Mouse (Mus musculus) brain, embryonic 14.5 days (tissue): Measurements from ENCODE around the gene Col4a1. TPM values are rescaled to one million over a fixed set of nuclear protein-coding genes. Genes with fewer than 3 reads are reported as not detected.
A peak's percentile ranks its signal among the peaks of the same experiment; 100 is the strongest.

Source experiments
- DNase-seq: peaks from one replicate; pipeline ENCODE4 v3.0.0-alpha.2; 2011; ENCODE audit warnings: low read depth
- CTCF ChIP-seq: fragments of 200-500 bp; IDR thresholded peaks from 2 replicates; pipeline ENCODE4 v1.5.1; 2012; ENCODE audit warnings: inconsistent platforms, mild to moderate bottlenecking, moderate library complexity, borderline replicate concordance; ENCODE audit not compliant: insufficient read depth, insufficient read length; ENCODE audit errors: extremely low read depth
- POLR2A ChIP-seq: fragments of 200-500 bp; IDR thresholded peaks from 2 replicates; pipeline ENCODE4 v1.6.1; 2012; ENCODE audit warnings: mild to moderate bottlenecking, inconsistent platforms, borderline replicate concordance; ENCODE audit not compliant: poor library complexity, insufficient read depth, insufficient read length, severe bottlenecking; ENCODE audit errors: extremely low read depth
- polyA plus RNA-seq: library from polyadenylated mRNA; depleted of rRNA; stranded (reverse); fragments of >200 nt; gene quantifications from 2 replicates; pipeline ENCODE4 v1.2.3, GENCODE M21; 2012

The Col4a1 gene
- polyA plus RNA-seq, 1 experiment = 191 TPM

DNA sequence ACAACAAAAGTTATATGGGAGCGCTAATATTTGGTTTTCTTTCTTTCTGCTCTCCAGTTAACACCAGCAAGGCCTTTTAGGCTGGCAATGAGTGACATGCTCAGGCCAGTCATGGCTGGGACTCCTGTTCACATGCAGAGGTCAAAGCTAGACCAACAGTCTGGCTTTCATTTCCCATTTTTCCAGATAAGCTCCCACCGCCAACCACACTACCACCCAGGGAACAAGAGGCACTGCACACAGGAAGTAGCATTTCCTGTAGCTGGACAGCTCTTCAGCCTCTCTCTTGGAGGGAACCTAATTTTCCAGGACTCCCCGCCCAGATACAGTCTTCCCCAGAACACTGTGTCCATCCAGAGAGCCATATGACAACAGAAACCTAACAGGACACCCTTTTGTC lies 132.8 kb downstream of the Col4a1 start:
- DNase-seq = no peak
- no peak for TF ChIP-seq POLR2A
- no peak for TF ChIP-seq CTCF

DNA sequence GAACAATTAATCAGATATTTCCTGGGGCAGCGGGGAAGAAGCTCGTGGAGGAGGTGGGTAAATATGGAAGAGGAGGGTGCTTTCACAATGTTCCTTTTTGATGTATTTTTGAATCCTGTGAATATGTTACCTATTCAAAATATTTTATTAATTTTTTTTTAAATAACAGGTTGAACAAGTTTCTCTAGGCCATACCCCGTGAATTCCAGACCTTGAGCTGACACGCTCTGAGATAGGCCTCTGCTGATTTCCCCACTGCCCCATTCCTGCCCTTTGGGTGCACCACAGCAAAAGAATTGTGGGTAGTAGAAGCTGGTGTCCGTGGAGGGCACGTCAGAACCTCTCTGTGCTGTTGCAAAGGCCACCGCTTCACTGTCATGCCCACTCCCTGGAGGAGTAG lies 136.2 kb downstream of the Col4a1 start:
- no peak for DNase-seq
- no peak for TF ChIP-seq CTCF
- TF ChIP-seq POLR2A = no peak

DNA sequence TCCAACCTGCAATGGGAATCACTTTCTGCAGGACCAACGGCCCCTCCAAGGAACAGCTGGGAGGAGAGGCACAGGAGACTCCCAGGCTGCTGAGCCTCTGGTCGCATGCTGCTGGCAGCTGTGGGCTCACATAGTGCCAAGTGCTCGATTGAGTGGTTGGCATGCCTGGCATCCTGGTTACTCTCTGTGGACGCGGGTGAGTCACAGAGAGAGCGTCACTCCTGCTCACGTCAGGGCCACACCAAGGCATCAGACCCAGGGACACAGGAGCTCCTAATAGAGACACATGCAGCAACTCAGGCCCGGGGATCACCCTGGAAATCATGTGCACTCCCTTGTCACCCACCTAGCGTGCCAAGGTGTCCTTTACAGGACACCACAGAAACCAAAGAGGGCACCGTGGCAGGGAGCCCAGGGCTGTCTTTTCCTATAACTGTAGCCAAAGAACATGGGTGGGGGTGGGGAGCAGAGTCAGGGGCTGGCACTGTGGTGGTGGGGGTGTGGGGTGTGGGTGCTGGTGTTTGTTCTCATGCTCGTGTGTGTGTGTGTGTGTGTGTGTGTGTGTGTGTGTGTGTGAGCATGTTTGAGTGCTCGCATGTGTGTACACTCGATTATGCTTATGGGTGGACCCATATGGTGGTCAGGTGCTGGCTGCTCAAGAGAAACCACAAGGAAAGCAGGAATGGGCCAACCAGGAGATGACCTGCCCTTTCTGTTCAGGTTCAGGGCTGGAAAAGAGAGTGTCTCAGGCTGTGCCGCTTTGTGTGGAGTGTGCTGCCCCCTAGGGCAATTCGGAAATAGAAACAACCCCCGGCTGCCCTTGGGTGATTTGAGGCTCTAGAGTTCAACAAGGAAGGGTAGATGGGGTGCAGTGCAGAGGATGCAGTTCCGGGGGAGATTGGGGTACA lies 139.1 kb downstream of the Col4a1 start:
- TF ChIP-seq POLR2A = no peak
- peak; percentile 72 for TF ChIP-seq CTCF
- DNase-seq = peak; percentile 71

DNA sequence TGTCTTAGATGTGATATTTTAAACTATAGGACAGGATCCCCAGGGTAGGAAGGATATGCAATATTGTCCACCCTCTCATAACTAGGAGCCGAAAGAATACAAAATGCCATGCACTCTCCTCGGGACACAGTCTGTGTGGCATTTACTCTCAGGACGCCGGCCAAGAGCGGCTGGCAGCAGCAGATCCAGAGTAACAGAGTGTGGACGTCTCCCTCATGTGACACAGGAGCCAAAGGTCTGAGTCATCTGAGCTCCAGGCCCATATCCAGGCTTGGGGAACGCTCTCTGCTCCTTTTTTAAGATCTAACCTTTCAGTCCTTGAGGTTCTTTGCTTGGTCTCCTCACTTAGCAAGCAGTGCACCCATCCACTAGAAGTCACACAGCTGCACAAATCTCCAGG lies 141.1 kb downstream of the Col4a1 start:
- no peak for DNase-seq
- TF ChIP-seq CTCF (no peak), POLR2A (no peak)

DNA sequence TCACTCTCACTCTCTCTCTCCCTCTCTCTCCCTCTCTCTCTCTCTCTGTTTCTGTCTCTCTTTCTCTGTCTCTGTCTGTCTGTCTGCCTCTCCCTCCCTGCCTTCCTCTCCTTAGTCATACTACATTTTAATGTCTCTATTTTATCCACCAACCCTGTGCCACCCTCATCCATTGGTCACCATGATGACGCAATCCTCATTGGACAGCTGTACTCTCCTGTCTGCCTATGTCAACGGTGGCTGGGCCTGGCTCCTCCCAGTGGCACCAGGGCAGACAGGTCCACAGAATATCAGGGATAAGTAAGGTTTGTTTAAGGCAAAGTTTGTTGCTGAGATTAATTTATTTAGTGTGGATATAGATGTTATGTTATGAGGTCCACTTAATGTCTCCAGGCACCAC lies 143.2 kb downstream of the Col4a1 start:
- TF ChIP-seq POLR2A (no peak), CTCF (no peak)

DNA sequence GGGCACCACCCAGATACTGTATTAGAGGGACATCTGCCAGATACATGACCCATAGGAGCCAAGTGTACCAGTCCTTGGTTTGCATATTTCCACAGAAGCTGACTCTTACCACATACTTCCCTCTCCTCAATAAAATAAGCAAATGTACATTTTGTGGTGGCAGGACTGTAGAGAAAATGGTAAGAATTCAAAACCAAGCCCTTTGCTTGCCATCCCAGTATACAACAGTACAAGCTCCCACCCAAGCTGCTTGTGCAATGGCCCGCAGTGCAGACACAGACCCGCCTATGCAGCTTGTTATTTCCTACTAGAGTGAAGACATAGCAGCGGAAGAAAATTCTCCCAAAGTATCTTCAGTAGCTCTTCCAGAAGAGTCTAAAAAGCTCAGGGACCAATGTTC lies 143.8 kb downstream of the Col4a1 start:
- TF ChIP-seq CTCF (no peak), POLR2A (no peak)
- no peak for DNase-seq

More for the DNA sequence above, 143.2 kb downstream of the Col4a1 start:
- DNase-seq = no peak

DNA sequence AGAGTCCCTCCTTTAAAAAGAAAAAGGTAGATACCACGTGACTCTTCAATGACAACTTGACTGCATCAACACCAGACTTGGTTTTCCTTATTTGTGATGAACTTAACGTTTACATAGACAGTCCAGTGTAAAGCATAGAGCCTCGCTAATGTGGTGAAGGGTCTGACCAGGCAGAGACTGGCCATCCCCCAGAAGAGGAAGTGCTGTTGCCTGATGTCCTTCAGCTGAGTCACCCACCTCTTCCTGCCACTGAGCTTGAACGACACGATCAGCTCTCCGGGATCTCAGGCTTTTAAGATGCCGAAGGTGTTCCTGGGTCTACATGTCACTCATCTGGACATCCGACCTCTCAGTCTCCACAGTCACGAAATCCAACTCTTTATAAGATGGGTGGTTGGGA lies 144.7 kb downstream of the Col4a1 start:
- no peak for DNase-seq
- TF ChIP-seq CTCF (no peak), POLR2A (no peak)

DNA sequence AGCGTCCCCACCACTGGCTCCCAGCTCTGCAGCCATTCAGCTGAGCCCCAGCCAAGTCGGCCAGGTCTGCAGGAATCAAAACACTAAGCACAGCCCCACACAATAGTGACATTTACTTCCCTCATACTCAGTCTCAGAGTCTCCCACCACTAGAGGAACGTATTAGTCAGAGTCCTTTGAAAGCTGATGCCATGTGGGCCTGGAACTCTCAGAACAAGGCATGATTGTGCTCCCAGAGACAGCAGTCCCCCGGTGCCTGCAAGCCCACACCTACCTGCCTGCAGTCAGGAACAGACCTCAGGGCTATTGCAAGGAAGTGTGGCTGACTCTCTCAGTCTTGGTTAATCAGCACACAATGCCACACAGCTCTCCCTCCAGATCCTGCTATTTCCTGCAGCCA lies 147.0 kb downstream of the Col4a1 start:
- DNase-seq = no peak
- no peak for TF ChIP-seq CTCF
- no peak for TF ChIP-seq POLR2A

DNA sequence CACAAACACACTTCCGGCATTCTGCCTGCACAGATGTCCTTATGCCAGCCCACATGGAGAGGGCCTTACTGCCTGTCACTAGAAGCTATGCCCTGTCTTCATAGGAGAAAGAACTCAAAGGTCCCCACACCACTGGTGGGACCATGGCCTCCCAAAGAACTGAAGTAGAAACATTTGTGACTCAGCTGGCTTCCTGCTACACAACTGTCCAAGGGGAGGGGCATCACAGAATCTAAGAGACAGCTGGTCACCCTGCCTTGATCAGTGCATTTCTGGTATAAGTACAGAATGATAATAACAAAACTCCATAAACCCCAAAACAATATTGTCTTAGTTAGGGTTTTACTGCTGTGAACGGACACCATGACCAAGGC lies 156.3 kb downstream of the Col4a1 start:
- no peak for TF ChIP-seq CTCF
- TF ChIP-seq POLR2A = no peak
- DNase-seq = no peak

DNA sequence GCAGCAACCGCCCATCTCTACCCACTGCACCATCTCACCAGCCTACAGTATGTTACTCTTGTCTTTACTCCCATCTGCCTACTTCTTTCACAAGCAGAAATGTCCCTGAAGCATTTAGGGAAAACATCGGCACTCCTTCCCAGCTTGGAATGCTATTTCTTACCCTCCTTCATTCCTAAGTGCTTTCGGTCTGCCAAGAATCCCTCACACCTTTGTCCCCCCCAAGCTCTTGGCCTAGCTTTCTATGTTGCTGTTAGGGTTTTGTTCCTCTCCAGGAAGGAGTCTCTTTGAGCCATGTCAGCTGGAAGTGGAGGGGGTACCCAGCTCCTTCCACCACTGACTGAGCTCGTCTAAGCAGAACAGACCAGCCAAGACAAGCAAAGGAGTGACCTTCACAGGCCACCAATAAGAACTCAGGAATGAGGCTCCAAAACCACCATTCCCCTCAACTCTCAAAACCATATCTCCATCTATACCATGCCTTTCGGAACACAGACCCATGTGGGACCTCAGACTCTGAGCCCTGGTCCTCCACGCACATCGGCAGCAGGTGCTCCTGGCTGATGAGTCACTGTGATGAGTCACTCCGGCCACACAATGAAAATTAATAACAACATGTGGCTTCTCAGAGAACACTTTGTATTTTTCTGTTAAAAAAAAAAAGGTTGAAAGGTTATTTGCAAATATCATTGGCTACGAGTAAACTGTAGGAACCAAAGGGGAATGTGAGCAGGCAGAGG lies 156.9 kb downstream of the Col4a1 start:
- TF ChIP-seq POLR2A (no peak), CTCF (no peak)
- no peak for DNase-seq

DNA sequence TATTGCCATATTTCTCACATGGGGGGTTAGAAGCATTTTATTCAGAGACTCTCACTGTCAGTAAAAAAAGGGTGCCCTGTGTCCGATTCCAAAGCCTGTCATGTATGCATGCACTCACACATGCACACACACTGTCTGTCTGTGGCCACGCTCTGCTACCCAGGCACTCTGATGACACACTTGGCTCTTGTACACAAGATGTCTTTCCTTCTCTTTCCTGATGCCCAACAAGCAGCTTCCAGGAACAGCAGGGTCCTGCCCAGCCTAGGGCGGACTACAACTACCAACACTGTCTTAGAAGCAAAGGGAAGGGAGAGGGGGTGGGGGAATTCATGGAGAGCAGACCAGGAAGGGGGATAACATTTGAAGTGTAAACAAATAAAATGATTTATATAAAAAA lies 162.4 kb downstream of the Col4a1 start:
- TF ChIP-seq CTCF (no peak), POLR2A (no peak)
- no peak for DNase-seq
